Mouse (Mus musculus): ENCODE results near the gene Chat.
A peak's percentile ranks its signal among the peaks of the same experiment; 100 is the strongest.
"Not testable (repeated sequence)": the region's sequence is repeated elsewhere in the genome, so short reads cannot be mapped to it uniquely, and the experiment has no call there.

Gene Chat

GRCm38 (mm10) chr14:32463211-32464040 lies 2.4 kb downstream of the Chat start:
- no peak for DNase-seq (ENCODE audit: low read depth, low spot score)

GRCm38 (mm10) chr14:32452552-32452951 lies 13.2 kb downstream of the Chat start:
- DNase-seq (ENCODE audit: low read depth, low spot score) = no peak

- no peak for DNase-seq (ENCODE audit: low read depth, low spot score)
Observed at GRCm38 (mm10) chr14:32446989-32447388, 18.8 kb downstream of the Chat start.

GRCm38 (mm10) chr14:32443446-32443845 lies 22.3 kb downstream of the Chat start:
- no peak for DNase-seq (ENCODE audit: low read depth, low spot score)

GRCm38 (mm10) chr14:32439744-32440143 lies 26.0 kb downstream of the Chat start:
- DNase-seq (ENCODE audit: low read depth, low spot score) = peak; percentile 46

GRCm38 (mm10) chr14:32439316-32439715 lies 26.5 kb downstream of the Chat start:
- no peak for DNase-seq (ENCODE audit: low read depth, low spot score)

GRCm38 (mm10) chr14:32437352-32437793 lies 28.4 kb downstream of the Chat start:
- DNase-seq (ENCODE audit: low read depth, low spot score) = peak; percentile 37

- no peak for DNase-seq (ENCODE audit: low read depth, low spot score)
Observed at GRCm38 (mm10) chr14:32429030-32429602, 36.7 kb downstream of the Chat start.

- no peak for DNase-seq (ENCODE audit: low read depth, low spot score)
Observed at GRCm38 (mm10) chr14:32423946-32424345, 41.8 kb downstream of the Chat start.

GRCm38 (mm10) chr14:32418747-32419146 lies 47.0 kb downstream of the Chat start:
- DNase-seq (ENCODE audit: low read depth, low spot score) = no peak

GRCm38 (mm10) chr14:32412075-32412474 lies 53.7 kb downstream of the Chat start:
- no peak for DNase-seq (ENCODE audit: low read depth, low spot score)

- DNase-seq (ENCODE audit: low read depth, low spot score) = no peak
Observed at GRCm38 (mm10) chr14:32410084-32410483, 55.7 kb downstream of the Chat start.

GRCm38 (mm10) chr14:32405399-32405798 lies 60.4 kb downstream of the Chat start:
- not testable (repeated sequence) for DNase-seq (ENCODE audit: low read depth, low spot score)

GRCm38 (mm10) chr14:32388196-32388595 lies 77.6 kb downstream of the Chat start, which contains the start of gene 1700024G13Rik:
1700024G13Rik (minus strand) TSS chr14:32388391.
- peak; percentile 72 for DNase-seq (ENCODE audit: low read depth, low spot score)

GRCm38 (mm10) chr14:32381619-32382018 lies 84.2 kb downstream of the Chat start:
- no peak for DNase-seq (ENCODE audit: low read depth, low spot score)

GRCm38 (mm10) chr14:32381066-32381465 lies 84.7 kb downstream of the Chat start:
- no peak for DNase-seq (ENCODE audit: low read depth, low spot score)

GRCm38 (mm10) chr14:32380099-32380480 lies 85.7 kb downstream of the Chat start:
- DNase-seq (ENCODE audit: low read depth, low spot score) = no peak

- DNase-seq (ENCODE audit: low read depth, low spot score) = no peak
Observed at GRCm38 (mm10) chr14:32379395-32380098, 86.2 kb downstream of the Chat start.

GRCm38 (mm10) chr14:32372510-32372909 lies 93.3 kb downstream of the Chat start:
- DNase-seq (ENCODE audit: low read depth, low spot score) = no peak

GRCm38 (mm10) chr14:32369756-32370155 lies 96.0 kb downstream of the Chat start:
- DNase-seq (ENCODE audit: low read depth, low spot score) = no peak

GRCm38 (mm10) chr14:32364359-32364758 lies 101.4 kb downstream of the Chat start:
- DNase-seq (ENCODE audit: low read depth, low spot score) = no peak

Data from forelimb bud, embryonic 11.5 days (tissue).